Mouse (Mus musculus) forebrain, embryonic 14.5 days (tissue): ENCODE measurements at regions not wholly inside any gene's neighbourhood (a gene's known extent, or its start where the extent isn't known, plus 50 kb on each side); places are given as distances from the start of the nearest gene placed in this dataset.

Source experiments
- ATAC-seq: fragments of 200-750 bp; cut with Nextera tagmentation; 2 replicates; pipeline ENCODE4 v1.8.0; 2017; ENCODE audit warnings: mild to moderate bottlenecking, moderate library complexity
- DNase-seq: peaks from one replicate; pipeline ENCODE4 v3.0.0-alpha.2; 2015; ENCODE audit warnings: low spot score
- H3K27ac ChIP-seq: fragments of 300-500 bp; sonication (generic); 2 replicates; pipeline ENCODE4 v1.5.1; 2014; ENCODE audit warnings: low read depth, mild to moderate bottlenecking, control low read depth, low read length, moderate library complexity
- H3K27me3 ChIP-seq: fragments of 300-500 bp; sonication (generic); replicated peaks from 2 replicates; pipeline ENCODE4 v1.6.1; 2014; ENCODE audit warnings: low read length, control low read depth, mixed read lengths; ENCODE audit not compliant: control insufficient read depth, insufficient read depth
- H3K36me3 ChIP-seq: fragments of 300-500 bp; sonication (generic); 2 replicates; pipeline ENCODE4 v1.6.1; 2014; ENCODE audit warnings: low read length, control low read depth; ENCODE audit not compliant: control insufficient read depth, insufficient read depth
- H3K4me1 ChIP-seq: fragments of 300-500 bp; sonication (generic); 2 replicates; pipeline ENCODE4 v1.6.1; 2014; ENCODE audit warnings: antibody characterized with exemption, low read length, control low read depth; ENCODE audit not compliant: control insufficient read depth, insufficient read depth
- H3K4me2 ChIP-seq: fragments of 300-500 bp; sonication (generic); 2 replicates; pipeline ENCODE4 v1.6.1; 2014; ENCODE audit warnings: mild to moderate bottlenecking, control low read depth, low read length
- H3K4me3 ChIP-seq: fragments of 300-500 bp; sonication (generic); 2 replicates; pipeline ENCODE4 v1.5.1; 2014; ENCODE audit warnings: low read depth, low read length, control low read depth
- H3K9ac ChIP-seq: fragments of 300-500 bp; sonication (generic); 2 replicates; pipeline ENCODE4 v1.6.1; 2014; ENCODE audit warnings: mild to moderate bottlenecking, low read length, control low read depth, moderate library complexity
- H3K9me3 ChIP-seq: fragments of 300-500 bp; sonication (generic); replicated peaks from 2 replicates; pipeline ENCODE4 v1.6.1; 2016; ENCODE audit warnings: low read length, control low read depth, mixed read lengths; ENCODE audit not compliant: control insufficient read depth
- WGBS: fragments of 180-500 bp; shearing (Covaris S2); extraction: QIAGEN DNeasy Blood & Tissue Kit; methylation state at CpG from one replicate; pipeline ENCODE4 v1.1.7; 2014; 5-methylcytosine and 5-hydroxymethylcytosine counted together

- DNase-seq, result no peak
- 87% methylated on average over 3 of the region's 3 CpGs for WGBS
- Histone ChIP-seq H3K4me1 (no peaks in the 10 kb centered on the region), H3K36me3 (no peaks in the 10 kb centered on the region), H3K9me3 (no peaks in the 10 kb centered on the region), H3K4me2 (no peak overlapping the region), H3K9ac (no peak overlapping the region), H3K27ac (no peak overlapping the region), H3K27me3 (no peaks in the 10 kb centered on the region), H3K4me3 (no peak overlapping the region)
- no peak for ATAC-seq
Measured at GRCm38 (mm10) chr14:89405011-89405712, 934.0 kb upstream of the Pcdh20 start.

- Histone ChIP-seq H3K9ac (no peak overlapping the region), H3K4me3 (no peak overlapping the region), H3K27me3 (no peaks in the 10 kb centered on the region), H3K4me1 (no peaks in the 10 kb centered on the region), H3K36me3 (no peaks in the 10 kb centered on the region), H3K4me2 (no peak overlapping the region), H3K27ac (no peak overlapping the region), H3K9me3 (no peaks in the 10 kb centered on the region)
- DNase-seq (peak; percentile 66), ATAC-seq (no peak)
- WGBS, result 34% methylated on average over 3 of the region's 3 CpGs
Measured at GRCm38 (mm10) chr14:89402568-89403339, 931.6 kb upstream of the Pcdh20 start.

GRCm38 (mm10) chr14:89357050-89357749, 886.0 kb upstream of the Pcdh20 start:
- Histone ChIP-seq H3K36me3 (no peaks in the 10 kb centered on the region), H3K9me3 (no peaks in the 10 kb centered on the region), H3K27me3 (no peaks in the 10 kb centered on the region), H3K4me3 (no peak overlapping the region), H3K9ac (no peak overlapping the region), H3K27ac (no peak overlapping the region), H3K4me1 (no peaks in the 10 kb centered on the region), H3K4me2 (no peak overlapping the region)
- DNase-seq (peak; percentile 50), ATAC-seq (peak; percentile 54; the same call in 1 of the 2 replicates)
- 50% methylated on average over 5 of the region's 5 CpGs for WGBS

GRCm38 (mm10) chr14:89347972-89348371, 876.8 kb upstream of the Pcdh20 start:
- DNase-seq (peak; percentile 74), ATAC-seq (peak; percentile 67; the same call in 1 of the 2 replicates)
- Histone ChIP-seq H3K9me3 (no peaks in the 10 kb centered on the region), H3K27me3 (no peaks in the 10 kb centered on the region), H3K27ac (no peak overlapping the region), H3K36me3 (no peaks in the 10 kb centered on the region), H3K4me1 (no peaks in the 10 kb centered on the region), H3K4me2 (no peak overlapping the region), H3K9ac (no peak overlapping the region), H3K4me3 (no peak overlapping the region)
- WGBS, result 44% methylated on average over 4 of the region's 4 CpGs

- H3K36me3 ChIP-seq, result no peaks in the 10 kb centered on the region
- H3K4me2 ChIP-seq, result no peak overlapping the region
- H3K9me3 ChIP-seq, result no peaks in the 10 kb centered on the region
- H3K9ac ChIP-seq, result no peak overlapping the region
- no peak overlapping the region for H3K4me3 ChIP-seq
- DNase-seq (no peak), ATAC-seq (no peak)
- no peaks in the 10 kb centered on the region for H3K4me1 ChIP-seq
- H3K27me3 ChIP-seq, result no peaks in the 10 kb centered on the region
- no peak overlapping the region for H3K27ac ChIP-seq
Measured at GRCm38 (mm10) chr14:89325116-89325515, 853.9 kb upstream of the Pcdh20 start.

GRCm38 (mm10) chr14:89308506-89308905, 837.3 kb upstream of the Pcdh20 start:
- no peak overlapping the region for H3K4me3 ChIP-seq
- no peaks in the 10 kb centered on the region for H3K9me3 ChIP-seq
- no peaks in the 10 kb centered on the region for H3K36me3 ChIP-seq
- no peaks in the 10 kb centered on the region for H3K4me1 ChIP-seq
- 94% methylated on average over 1 of the region's 1 CpGs for WGBS
- ATAC-seq, result no peak; the same call in 1 of the 2 replicates
- DNase-seq, result no peak
- H3K27me3 ChIP-seq, result no peaks in the 10 kb centered on the region
- H3K9ac ChIP-seq, result no peak overlapping the region
- no peak overlapping the region for H3K4me2 ChIP-seq
- no peak overlapping the region for H3K27ac ChIP-seq
